Mouse (Mus musculus) CH12.LX (cell line): Measurements from ENCODE around the gene Uck1. TPM values are rescaled to one million over a fixed set of nuclear protein-coding genes. Genes with fewer than 3 reads are reported as not detected.

Experiments
- DNase-seq: peaks from one replicate; pipeline ENCODE4 v3.0.0-alpha.2; 2013; ENCODE audit errors: extremely low read depth
- H3K27ac ChIP-seq: 2 replicates; pipeline ENCODE4 v1.5.1; 2012; ENCODE audit warnings: low read depth, mild to moderate bottlenecking, control low read depth, moderate library complexity; ENCODE audit not compliant: insufficient read depth
- H3K27me3 ChIP-seq: replicated peaks from 2 replicates; pipeline ENCODE3; 2012; ENCODE audit warnings: inconsistent platforms
- H3K36me3 ChIP-seq, 2 experiments: replicated peaks in 1 of 2; 2 replicates each; pipeline versions ENCODE3 to v1.6.1; 2012; ENCODE audit warnings: inconsistent platforms in 1 of 2, low read length in 1 of 2, mild to moderate bottlenecking in 1 of 2, mixed read lengths in 1 of 2, moderate library complexity in 1 of 2; ENCODE audit not compliant: control insufficient read depth in 1 of 2, insufficient read depth in 1 of 2
- H3K4me1 ChIP-seq, 2 experiments: 2 replicates each; pipeline ENCODE4 v1.6.1; 2012; ENCODE audit warnings: inconsistent platforms in 1 of 2, moderate library complexity in 1 of 2; ENCODE audit not compliant: insufficient read depth in 2 of 2, control insufficient read depth in 1 of 2
- H3K4me2 ChIP-seq: 2 replicates; pipeline ENCODE4 v1.6.1; 2012; ENCODE audit warnings: low read depth, mild to moderate bottlenecking, control low read depth; ENCODE audit not compliant: poor library complexity, insufficient read depth, severe bottlenecking
- H3K4me3 ChIP-seq, 3 experiments: fragments of 150-350 bp in 1 of 3; sonication (generic) in 1 of 3; replicated peaks in 1 of 3; 2 replicates each; pipeline versions ENCODE3 to v1.5.1; 2011 to 2012; ENCODE audit warnings: low read depth in 2 of 3, low read length in 2 of 3, mild to moderate bottlenecking in 2 of 3, moderate library complexity in 2 of 3, control low read depth in 1 of 3, improper control_type of control experiment in 1 of 3, inconsistent platforms in 1 of 3, mixed read lengths in 1 of 3; ENCODE audit not compliant: poor library complexity in 1 of 3
- H3K79me2 ChIP-seq: replicated peaks from 2 replicates; pipeline ENCODE4 v1.6.1; 2012; ENCODE audit warnings: mild to moderate bottlenecking, moderate library complexity; ENCODE audit not compliant: control insufficient read depth, poor library complexity, insufficient read depth, severe bottlenecking; ENCODE audit errors: extremely low read depth
- H3K9ac ChIP-seq: 2 replicates; pipeline ENCODE4 v1.6.1; 2012; ENCODE audit warnings: low read depth, mild to moderate bottlenecking, control low read depth, moderate library complexity; ENCODE audit not compliant: insufficient read depth
- H3K9me3 ChIP-seq: replicated peaks from 2 replicates; pipeline ENCODE3; 2012; ENCODE audit warnings: low read length, inconsistent platforms, mixed read lengths
- CHD2 ChIP-seq: IDR thresholded peaks from 2 replicates; pipeline ENCODE4 v1.6.1; 2011; ENCODE audit warnings: low read length, improper control_type of control experiment
- E2F4 ChIP-seq: IDR thresholded peaks from 2 replicates; pipeline ENCODE4 v1.6.1; 2011; ENCODE audit warnings: low read depth, low read length, improper control_type of control experiment; ENCODE audit not compliant: insufficient replicate concordance
- ELF1 ChIP-seq: IDR thresholded peaks from 2 replicates; pipeline ENCODE4 v1.6.1; 2014; ENCODE audit warnings: low read depth, mild to moderate bottlenecking, inconsistent platforms, low read length, improper control_type of control experiment
- GABPA ChIP-seq: IDR thresholded peaks from 2 replicates; pipeline ENCODE4 v1.6.1; 2012; ENCODE audit warnings: low read depth, low read length, improper control_type of control experiment, inconsistent platforms; ENCODE audit not compliant: insufficient replicate concordance
- HCFC1 ChIP-seq: IDR thresholded peaks from 2 replicates; pipeline ENCODE4 v1.6.1; 2012; ENCODE audit warnings: low read depth, mild to moderate bottlenecking, inconsistent platforms, low read length, improper control_type of control experiment
- IRF4 ChIP-seq: IDR thresholded peaks from 2 replicates; pipeline ENCODE4 v1.6.1; 2014; ENCODE audit warnings: low read depth, mild to moderate bottlenecking, inconsistent platforms, low read length, improper control_type of control experiment
- MAFK ChIP-seq: IDR thresholded peaks from 2 replicates; pipeline ENCODE4 v1.6.1; 2011; ENCODE audit warnings: low read length, improper control_type of control experiment; ENCODE audit not compliant: insufficient replicate concordance
- MAZ ChIP-seq: IDR thresholded peaks from 2 replicates; pipeline ENCODE4 v1.6.1; 2012; ENCODE audit warnings: low read depth, mild to moderate bottlenecking, inconsistent platforms, low read length, improper control_type of control experiment, moderate library complexity
- MXI1 ChIP-seq: IDR thresholded peaks from 2 replicates; pipeline ENCODE4 v1.6.1; 2011; ENCODE audit warnings: mild to moderate bottlenecking, low read depth, low read length, improper control_type of control experiment
- MYC ChIP-seq: IDR thresholded peaks from 2 replicates; pipeline ENCODE4 v1.6.1; 2011; ENCODE audit warnings: low read depth, mild to moderate bottlenecking, improper control_type of control experiment, low read length
- NELFE ChIP-seq: IDR thresholded peaks from 2 replicates; pipeline ENCODE4 v1.6.1; 2011; ENCODE audit warnings: low read depth, low read length, improper control_type of control experiment
- NRF1 ChIP-seq: IDR thresholded peaks from 2 replicates; pipeline ENCODE4 v1.6.1; 2014; ENCODE audit warnings: low read depth, mild to moderate bottlenecking, inconsistent platforms, low read length, improper control_type of control experiment, moderate library complexity
- PAX5 ChIP-seq: IDR thresholded peaks from 2 replicates; pipeline ENCODE4 v1.6.1; 2012; ENCODE audit warnings: low read length, inconsistent platforms, mixed read lengths
- POLR2A ChIP-seq: IDR thresholded peaks from 2 replicates; pipeline ENCODE4 v1.6.1; 2011; ENCODE audit warnings: low read depth, mild to moderate bottlenecking, improper control_type of control experiment, low read length
- RAD21 ChIP-seq: IDR thresholded peaks from 2 replicates; pipeline ENCODE4 v1.6.1; 2011; ENCODE audit warnings: low read depth, mild to moderate bottlenecking, low read length, improper control_type of control experiment, moderate library complexity
- TBP ChIP-seq: conservative IDR thresholded peaks from 2 replicates; pipeline ENCODE4 v1.6.1; 2011; ENCODE audit warnings: low read depth, low read length, improper control_type of control experiment
- TCF12 ChIP-seq: IDR thresholded peaks from 2 replicates; pipeline ENCODE4 v1.6.1; 2014; ENCODE audit warnings: low read depth, mild to moderate bottlenecking, inconsistent platforms, low read length, improper control_type of control experiment
- UBTF ChIP-seq: IDR thresholded peaks from 2 replicates; pipeline ENCODE4 v1.6.1; 2012; ENCODE audit warnings: low read depth, mild to moderate bottlenecking, inconsistent platforms, low read length, improper control_type of control experiment, moderate library complexity
- USF2 ChIP-seq: conservative IDR thresholded peaks from 2 replicates; pipeline ENCODE4 v1.6.1; 2011; ENCODE audit warnings: low read depth, low read length, improper control_type of control experiment
- dilution Hi-C: fragments of 300-500 bp; cut with MboI; formaldehyde crosslinking; loops from 2 replicates; pipeline ENCODE4 v1.14.3; 2020; ENCODE audit warnings: low sequenced_read_pairs; ENCODE audit not compliant: extremely low pct_unique_long_range_greater_than_20kb, extremely low pct_ligation_motif_present
- in situ Hi-C: fragments of 300-500 bp; cut with MboI; formaldehyde crosslinking; loops from 3 replicates; pipeline ENCODE4 v1.14.3; 2019; ENCODE audit warnings: low sequenced_read_pairs, low pct_ligation_motif_present, low pct_unique_long_range_greater_than_20kb, mixed read lengths
- polyA plus RNA-seq: library from polyadenylated mRNA; unstranded; fragments of >175 nt; gene quantifications from 2 replicates; pipeline ENCODE4 v1.2.1, GENCODE M21; 2012; ENCODE audit warnings: low read depth; ENCODE audit not compliant: insufficient read length
- total RNA-seq, 2 experiments: library from RNA; depleted of rRNA; stranded (reverse); fragments of 300-350 nt in 1 of 2; fragments of >200 nt in 1 of 2; gene quantifications; 2 replicates each; pipeline ENCODE4 v1.2.3; 2012 to 2014

Gene Uck1
- total RNA-seq (2012; rRNA removed) = 45.0 and 47.2 TPM in 2 replicates
- 35.7 and 39.8 TPM in 2 replicates for total RNA-seq (2014; rRNA removed)
- polyA plus RNA-seq = 33.6 and 33.7 TPM in 2 replicates

- Histone ChIP-seq H3K79me2 (peaks cover 10% of the 10 kb centered on the region), H3K27me3 (no peaks in the 10 kb centered on the region), H3K4me1 (peaks cover 0 to 14% of the 10 kb centered on the region in 2 experiments; a peak in 2 of 4 replicates), H3K27ac (peak within 1 kb of the TSS; percentile 27; the same call in 1 of the 2 replicates), H3K36me3 (peaks cover 31 to 32% of the 10 kb centered on the region in 2 experiments), H3K4me2 (peak within 1 kb of the TSS; percentile 78), H3K9ac (peak within 1 kb of the TSS; percentile 76), H3K9me3 (no peaks in the 10 kb centered on the region), H3K4me3 (peak within 1 kb of the TSS; percentile 58 to 91 (median 87))
- dilution Hi-C loops = no loop called here
- in situ Hi-C loops = no loop called here
- TF ChIP-seq NELFE (peak; percentile 82), MXI1 (peak; percentile 17; the same call in 1 of the 2 replicates), TCF12 (peak; percentile 54), MYC (0 out of 2 replicates have a peak, but pooled peaks have one; percentile 36), NRF1 (peak; percentile 87), ELF1 (peak; percentile 86), UBTF (peak; percentile 51; the same call in 1 of the 2 replicates), TBP (peak; percentile 58; the same call in 1 of the 2 replicates), PAX5 (no peak), MAZ (0 out of 2 replicates have a peak, but pooled peaks have one; percentile 3), HCFC1 (peak; percentile 66), CHD2 (no peak), POLR2A (peak; percentile 94), RAD21 (no peak), E2F4 (no peak)
- peak; percentile 95 for DNase-seq
Observed at GRCm38 (mm10) chr2:32259657-32260417, at the start of gene Uck1. Uck1 (minus strand) TSS chr2:32260159.

DNA sequence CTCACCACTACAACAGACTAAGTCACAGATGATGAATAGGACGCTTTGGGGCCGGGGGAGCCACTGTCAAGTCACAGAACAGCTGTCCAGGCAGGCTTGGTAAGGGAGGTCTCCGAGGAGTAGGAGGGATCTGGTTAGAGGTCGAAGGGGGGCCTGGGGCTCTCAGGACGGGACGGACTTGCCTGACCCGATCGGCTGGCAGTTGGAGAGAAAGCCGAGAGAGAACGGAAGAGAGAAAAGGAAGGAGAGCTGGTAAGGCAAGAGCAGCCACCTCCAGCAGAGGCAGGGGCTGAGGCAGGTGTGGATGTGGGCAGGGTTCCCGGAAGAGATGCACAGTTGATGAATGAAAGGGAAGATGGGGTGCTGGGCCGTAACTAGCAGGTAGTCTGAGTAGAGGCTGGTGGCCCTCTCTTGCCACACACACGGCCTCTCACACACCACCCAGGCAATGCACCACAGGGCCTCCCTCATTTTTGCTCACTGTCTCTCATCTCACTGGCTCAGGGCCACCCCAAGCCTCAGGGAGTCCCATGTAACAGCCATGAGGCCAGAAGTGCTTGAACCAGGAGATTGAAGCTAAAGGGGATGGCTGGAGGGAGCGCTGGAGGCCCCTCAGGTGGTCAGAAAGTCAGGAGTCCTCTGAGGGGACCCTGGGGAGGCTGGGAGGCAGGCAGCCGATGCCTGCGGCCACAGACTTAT, 49.1 kb upstream of the Uck1 start:
- H3K27me3 ChIP-seq = peaks cover 4% of the 10 kb centered on the region
- dilution Hi-C loops = no loop called here

More for the DNA sequence above, 49.1 kb upstream of the Uck1 start:
- no peak overlapping the region for H3K9ac ChIP-seq
- in situ Hi-C loops = no loop called here
- peaks cover 13 to 28% of the 10 kb centered on the region in 2 experiments for H3K4me1 ChIP-seq
- TF ChIP-seq MAFK = no peak
- TF ChIP-seq NELFE = no peak
- TF ChIP-seq USF2 = no peak
- TF ChIP-seq GABPA = no peak
- TF ChIP-seq E2F4 = no peak
- no peak for TF ChIP-seq IRF4
- H3K27ac ChIP-seq = no peak overlapping the region
- no peak overlapping the region for H3K4me3 ChIP-seq
- no peaks in the 10 kb centered on the region for H3K9me3 ChIP-seq
- no peak for DNase-seq
- peaks cover 40 to 57% of the 10 kb centered on the region in 2 experiments for H3K36me3 ChIP-seq
- H3K4me2 ChIP-seq = no peak overlapping the region
- H3K79me2 ChIP-seq = no peaks in the 10 kb centered on the region
